Mouse (Mus musculus) forebrain, postnatal 0 days (tissue): ENCODE measurements around the gene Vps35l. TPM values are rescaled to one million over a fixed set of nuclear protein-coding genes. Genes with fewer than 3 reads are reported as not detected.
A peak's percentile ranks its signal among the peaks of the same experiment; 100 is the strongest.

Experiments
- ATAC-seq: fragments of 200-750 bp; cut with Nextera tagmentation; 2 replicates; pipeline ENCODE4 v1.8.0; 2017; ENCODE audit warnings: mild to moderate bottlenecking, moderate library complexity
- DNase-seq: peaks from one replicate; pipeline ENCODE4 v3.0.0-alpha.2; 2015
- H3K27ac ChIP-seq: fragments of 300-500 bp; sonication (generic); 2 replicates; pipeline ENCODE4 v1.5.1; 2014; ENCODE audit warnings: low read depth, mild to moderate bottlenecking, antibody characterized with exemption, low read length, moderate library complexity, mixed read lengths
- H3K27me3 ChIP-seq: fragments of 300-500 bp; sonication (generic); 2 replicates; pipeline ENCODE4 v1.6.1; 2014; ENCODE audit warnings: mild to moderate bottlenecking, low read length, mixed read lengths; ENCODE audit not compliant: insufficient read depth
- H3K36me3 ChIP-seq: fragments of 300-500 bp; sonication (generic); 2 replicates; pipeline ENCODE4 v1.6.1; 2014; ENCODE audit warnings: mild to moderate bottlenecking, moderate library complexity; ENCODE audit not compliant: insufficient read depth
- H3K4me1 ChIP-seq: fragments of 300-500 bp; sonication (generic); 2 replicates; pipeline ENCODE4 v1.6.1; 2014; ENCODE audit warnings: antibody characterized with exemption; ENCODE audit not compliant: insufficient read depth
- H3K4me2 ChIP-seq: fragments of 300-500 bp; sonication (generic); 2 replicates; pipeline ENCODE4 v1.6.1; 2014; ENCODE audit warnings: low read depth, mild to moderate bottlenecking, moderate library complexity
- H3K4me3 ChIP-seq: fragments of 300-500 bp; sonication (generic); 2 replicates; pipeline ENCODE4 v1.5.1; 2014; ENCODE audit warnings: low read depth, low read length, mixed read lengths
- H3K9ac ChIP-seq: fragments of 300-500 bp; sonication (generic); 2 replicates; pipeline ENCODE4 v1.6.1; 2014; ENCODE audit warnings: mild to moderate bottlenecking
- H3K9me3 ChIP-seq: fragments of 300-500 bp; sonication (generic); 2 replicates; pipeline ENCODE4 v1.6.1; 2016; ENCODE audit warnings: low read length
- CTCF ChIP-seq: sonication (generic); IDR thresholded peaks from 2 replicates; pipeline ENCODE4 v1.5.1; 2016; ENCODE audit warnings: antibody characterized with exemption, control low read depth, low read depth
- WGBS: fragments of 180-500 bp; shearing (Covaris S2); extraction: QIAGEN DNeasy Blood & Tissue Kit; methylation state at CpG from one replicate; pipeline ENCODE4 v1.1.7; 2014; 5-methylcytosine and 5-hydroxymethylcytosine counted together
- polyA plus RNA-seq: library from polyadenylated mRNA; unstranded; fragments of >200 nt; fragmentation: Nextera tagmentation; extraction: Ambion mirVana; gene quantifications from 2 replicates; pipeline ENCODE4 v1.2.1, GENCODE M21; 2015
- total RNA-seq: library from RNA; depleted of rRNA; stranded (reverse); fragments of >200 nt; gene quantifications from 2 replicates; pipeline ENCODE4 v1.2.3, GENCODE M21; 2014

Gene Vps35l
- total and polyA plus RNA-seq, 2 experiments from 2014 or later, result 89.7 to 94.5 TPM

- peaks cover 67% of the 10 kb centered on the region for H3K36me3 ChIP-seq
- no peak for DNase-seq
- H3K4me2 ChIP-seq, result no peak overlapping the region
- no peak overlapping the region for H3K4me3 ChIP-seq
- TF ChIP-seq CTCF, result no peak
- no peaks in the 10 kb centered on the region for H3K27me3 ChIP-seq
- H3K9ac ChIP-seq, result no peak overlapping the region
- no peak overlapping the region for H3K27ac ChIP-seq
- peaks cover 10% of the 10 kb centered on the region for H3K4me1 ChIP-seq
- no peaks in the 10 kb centered on the region for H3K9me3 ChIP-seq
- no peak for ATAC-seq
- 91% methylated on average over 5 of the region's 5 CpGs for WGBS
Observed at GRCm38 (mm10) chr7:118849543-118850250, 109.7 kb downstream of the Vps35l start.

DNA sequence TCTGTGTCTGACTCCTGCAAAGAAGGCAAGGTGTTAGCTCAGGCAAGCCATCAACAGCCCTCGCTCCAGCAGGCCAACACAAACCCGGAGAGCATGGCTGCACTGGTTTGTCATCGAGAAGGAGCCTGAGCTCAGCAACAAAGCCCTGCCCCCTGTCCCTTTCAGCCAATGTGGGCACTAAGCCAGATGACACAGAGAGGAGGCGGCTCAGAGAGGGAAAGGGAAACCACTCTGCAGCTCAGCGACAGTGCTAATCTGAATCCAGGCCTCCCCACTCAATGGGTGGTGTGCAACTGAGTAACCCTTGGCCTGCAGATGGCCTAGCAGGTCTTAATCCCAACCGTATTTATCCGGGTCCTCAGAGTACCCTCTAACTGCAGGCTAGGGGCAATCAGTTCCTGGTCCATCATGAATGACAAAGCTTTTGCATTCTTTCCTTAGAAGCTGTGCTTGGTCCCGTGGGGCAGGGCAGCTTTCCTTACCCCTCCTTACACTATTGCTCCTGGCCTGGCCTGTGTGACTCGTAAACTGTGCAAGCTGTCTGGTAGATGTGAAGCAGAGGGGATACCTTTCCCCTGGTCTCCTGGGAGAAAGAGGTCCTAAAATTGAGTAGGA lies 110.8 kb downstream of the Vps35l start:
- no peak for DNase-seq
- 55% methylated on average over 9 of the region's 9 CpGs for WGBS

GRCm38 (mm10) chr7:118851571-118851970 lies 111.5 kb downstream of the Vps35l start:
- TF ChIP-seq CTCF, result no peak

More for the DNA sequence above, 110.8 kb downstream of the Vps35l start:
- TF ChIP-seq CTCF, result no peak
- ATAC-seq, result no peak
- H3K4me1 ChIP-seq, result peaks cover 12% of the 10 kb centered on the region
- H3K9ac ChIP-seq, result no peak overlapping the region
- no peak overlapping the region for H3K4me2 ChIP-seq
- no peak overlapping the region for H3K27ac ChIP-seq
- H3K9me3 ChIP-seq, result no peaks in the 10 kb centered on the region
- no peaks in the 10 kb centered on the region for H3K27me3 ChIP-seq
- peaks cover 56% of the 10 kb centered on the region for H3K36me3 ChIP-seq
- no peak overlapping the region for H3K4me3 ChIP-seq

DNA sequence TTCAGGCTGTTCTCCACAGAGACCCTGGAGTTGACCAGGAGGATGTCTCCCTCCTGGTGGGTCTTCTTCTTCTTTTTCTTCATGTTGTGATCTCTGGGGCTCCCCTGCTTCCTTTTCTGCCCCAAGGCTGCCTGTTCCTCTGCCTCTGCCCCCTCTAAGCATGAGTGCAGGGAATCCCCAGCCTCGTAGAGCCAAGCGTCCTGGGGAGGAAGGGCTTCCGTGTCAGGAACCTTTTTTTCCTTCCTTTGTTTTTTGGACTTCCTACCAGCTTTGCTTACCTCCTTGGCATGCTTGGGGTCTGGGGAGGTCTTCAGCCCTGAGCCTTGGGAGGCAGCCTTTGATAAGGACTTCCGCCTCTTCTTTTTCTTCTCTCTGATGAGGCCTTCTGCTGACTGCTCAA lies 112.6 kb downstream of the Vps35l start:
- no peak for TF ChIP-seq CTCF
- Histone ChIP-seq H3K9ac (no peak overlapping the region), H3K4me2 (no peak overlapping the region), H3K4me3 (no peak overlapping the region), H3K36me3 (peaks cover 44% of the 10 kb centered on the region), H3K4me1 (peaks cover 12% of the 10 kb centered on the region), H3K9me3 (no peaks in the 10 kb centered on the region), H3K27me3 (no peaks in the 10 kb centered on the region), H3K27ac (no peak overlapping the region)
- WGBS, result 78% methylated on average over 4 of the region's 4 CpGs
- no peak for DNase-seq
- no peak for ATAC-seq

More at GRCm38 (mm10) chr7:118851571-118851970, 111.5 kb downstream of the Vps35l start:
- Histone ChIP-seq H3K27me3 (no peaks in the 10 kb centered on the region), H3K4me2 (no peak overlapping the region), H3K36me3 (peaks cover 48% of the 10 kb centered on the region), H3K27ac (no peak overlapping the region), H3K4me3 (no peak overlapping the region), H3K4me1 (peaks cover 12% of the 10 kb centered on the region), H3K9me3 (no peaks in the 10 kb centered on the region), H3K9ac (no peak overlapping the region)
- ATAC-seq (no peak), DNase-seq (no peak)
- WGBS, result 91% methylated on average over 7 of the region's 7 CpGs

- no peak for ATAC-seq
Observed at GRCm38 (mm10) chr7:118854606-118855005, 114.6 kb downstream of the Vps35l start.

DNA sequence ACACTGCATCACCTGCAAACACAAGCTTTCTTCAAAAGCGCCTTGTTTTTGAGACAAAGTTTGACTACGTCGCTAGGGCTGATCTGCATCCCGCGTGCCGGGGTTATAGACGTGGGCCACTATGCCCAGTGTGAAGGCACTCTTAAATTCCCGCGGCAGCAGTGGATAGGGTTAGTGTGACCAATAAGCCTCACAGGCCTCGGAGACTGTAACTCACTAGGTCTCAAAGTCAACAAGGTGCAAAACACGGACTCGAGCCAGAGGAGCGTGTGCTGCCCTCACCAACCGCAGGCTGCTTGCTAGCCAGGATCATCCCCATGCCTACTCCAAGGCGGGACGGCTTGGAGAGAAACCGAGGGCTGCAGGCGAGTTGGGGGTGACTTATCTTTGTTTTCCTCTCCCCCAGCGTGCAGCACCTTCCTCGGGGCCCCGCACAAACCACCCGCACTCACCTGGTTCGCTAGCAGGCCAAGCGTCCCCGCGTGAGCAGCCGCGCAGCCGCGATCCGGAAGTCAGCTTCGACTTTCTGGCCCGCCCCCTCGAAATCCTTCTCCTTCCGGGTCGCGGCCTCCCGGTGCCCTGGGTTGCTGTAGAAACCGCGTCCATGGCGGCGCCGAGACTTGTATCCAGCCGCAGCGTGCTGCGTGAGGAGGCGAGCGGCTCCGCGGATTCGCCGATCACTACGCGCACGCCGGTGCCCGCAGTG lies 115.3 kb downstream of the Vps35l start, which contains the start of gene Iqck:
Iqck (plus strand) TSS at position 582 of the 706 bp plus-strand sequence.
- peaks cover 22% of the 10 kb centered on the region for H3K36me3 ChIP-seq
- peaks cover 12% of the 10 kb centered on the region for H3K4me1 ChIP-seq
- peak within 1 kb of the TSS; percentile 71 for H3K9ac ChIP-seq
- under 1% methylated on average over 57 of the region's 57 CpGs for WGBS
- 0 out of 2 replicates have a peak, but pooled peaks have one; percentile 11 for TF ChIP-seq CTCF
- H3K9me3 ChIP-seq, result no peaks in the 10 kb centered on the region
- H3K4me2 ChIP-seq, result peak within 1 kb of the TSS; percentile 70
- no peaks in the 10 kb centered on the region for H3K27me3 ChIP-seq
- peak within 1 kb of the TSS; percentile 83 for H3K27ac ChIP-seq
- peak within 1 kb of the TSS; percentile 77 for H3K4me3 ChIP-seq
- DNase-seq (peak; percentile 95), ATAC-seq (peak; percentile 99)

More at GRCm38 (mm10) chr7:118854606-118855005, 114.6 kb downstream of the Vps35l start:
- no peak for DNase-seq
- Histone ChIP-seq H3K4me1 (peaks cover 12% of the 10 kb centered on the region), H3K4me2 (peak overlapping the region; percentile 70), H3K4me3 (peak overlapping the region; percentile 77), H3K9me3 (no peaks in the 10 kb centered on the region), H3K9ac (peak overlapping the region; percentile 71), H3K27ac (no peak overlapping the region), H3K36me3 (peaks cover 29% of the 10 kb centered on the region), H3K27me3 (no peaks in the 10 kb centered on the region)
- WGBS, result 20% methylated on average over 3 of the region's 3 CpGs
- no peak for TF ChIP-seq CTCF
